Mouse (Mus musculus) adipose tissue, adult 10 weeks (tissue): Measurements from ENCODE around the gene Kir3dl1. TPM values are rescaled to one million over a fixed set of nuclear protein-coding genes. Genes with fewer than 3 reads are reported as not detected.

Experiments used
- polyA plus RNA-seq: library from polyadenylated mRNA; stranded (reverse); fragments of 350-450 nt; fragmentation: Illumina TruSeq; extraction: RNeasy Lipid Tissue Mini Kit (QIAGEN cat#74804); gene quantifications from one replicate; pipeline ENCODE4 v1.2.3, GENCODE M21; 2014; ENCODE audit warnings: low read depth, low replicate concordance

The Kir3dl1 gene
- not detected for polyA plus RNA-seq

GRCm38 (mm10) chrX:136517699-136518098 is at the start of gene Kir3dl1:
Kir3dl1 (plus strand) TSS chrX:136517999.

GRCm38 (mm10) chrX:136543956-136544355 is 26.2 kb downstream of the Kir3dl1 start, which contains the start of gene Kir3dl2:
Kir3dl2 (minus strand) TSS chrX:136544056.

Other genes starting within 250 kb of the Kir3dl1 start
- 130 TPM for gene Bex3, start 247.7 kb upstream of the Kir3dl1 start, polyA plus RNA-seq
- gene Kir3dl2, start 26.1 kb downstream of the Kir3dl1 start, polyA plus RNA-seq = not detected
- 59.5 TPM for gene Tceal3, start 72.8 kb downstream of the Kir3dl1 start, polyA plus RNA-seq
- gene Tceal1, start 190.0 kb downstream of the Kir3dl1 start, polyA plus RNA-seq = 9.7 TPM
- 518 TPM for gene Morf4l2, start 225.7 kb downstream of the Kir3dl1 start, polyA plus RNA-seq